Mouse (Mus musculus): Measurements from ENCODE around the gene Ctsk.

- TF ChIP-seq CTCF (IDR thresholded peaks at IDR 0.05; ENCODE audit: low read depth, low read length), result no peak
- no peak for TF ChIP-seq POLR2A (IDR thresholded peaks at IDR 0.05; ENCODE audit: extremely low read depth, insufficient read depth, low read length)
These were observed 562 bp downstream of the Ctsk start for GRCm38 (mm10) chr3:95499496-95500140.

Measured in liver, adult 2 months (tissue).